Mouse (Mus musculus): ENCODE data around the gene Myl6b. TPM values are rescaled to one million over a fixed set of nuclear protein-coding genes. Genes with fewer than 3 reads are reported as not detected.
A peak's percentile ranks its signal among the peaks of the same experiment; 100 is the strongest.
"Not testable (repeated sequence)": the region's sequence is repeated elsewhere in the genome, so short reads cannot be mapped to it uniquely, and the experiment has no call there.

Myl6b gene
- total RNA-seq, 2 experiments from 2014 or later: 31.5 to 34.9 TPM

- no peak for DNase-seq (ENCODE audit: low spot score in 2 of 2)
These were observed 3.7 kb downstream of the Myl6b start for GRCm38 (mm10) chr10:128494667-128495245.

GRCm38 (mm10) chr10:128493695-128494666, 4.5 kb downstream of the Myl6b start, which contains the start of gene Myl6:
Myl6 (minus strand) TSS chr10:128494145.
- peak; percentile 97 to 98 for DNase-seq (ENCODE audit: low spot score in 2 of 2)

DNA sequence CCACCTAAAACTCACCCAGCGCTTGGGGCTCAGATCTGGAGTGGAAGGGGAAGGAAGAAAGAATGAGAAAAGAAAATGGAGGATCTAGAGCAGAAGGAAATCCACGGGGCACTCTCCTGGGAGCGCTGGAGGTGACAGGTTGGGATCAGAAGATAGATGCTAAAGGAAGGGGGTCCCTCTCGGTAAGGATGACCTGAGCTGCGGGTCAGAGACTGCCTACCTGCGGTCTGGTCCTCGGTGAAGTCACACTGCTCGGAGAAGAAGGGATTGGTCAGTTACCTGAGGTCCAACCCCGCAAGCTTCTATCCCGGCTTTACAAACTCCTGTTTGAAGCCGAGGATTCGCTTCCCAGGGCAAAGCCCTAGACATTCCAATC, 5.2 kb downstream of the Myl6b start:
- no peak for DNase-seq (ENCODE audit: low spot score in 2 of 2)

- DNase-seq (ENCODE audit: low spot score in 2 of 2): peak; percentile 56 to 58
These were observed 5.7 kb downstream of the Myl6b start for GRCm38 (mm10) chr10:128492633-128493311.

DNA sequence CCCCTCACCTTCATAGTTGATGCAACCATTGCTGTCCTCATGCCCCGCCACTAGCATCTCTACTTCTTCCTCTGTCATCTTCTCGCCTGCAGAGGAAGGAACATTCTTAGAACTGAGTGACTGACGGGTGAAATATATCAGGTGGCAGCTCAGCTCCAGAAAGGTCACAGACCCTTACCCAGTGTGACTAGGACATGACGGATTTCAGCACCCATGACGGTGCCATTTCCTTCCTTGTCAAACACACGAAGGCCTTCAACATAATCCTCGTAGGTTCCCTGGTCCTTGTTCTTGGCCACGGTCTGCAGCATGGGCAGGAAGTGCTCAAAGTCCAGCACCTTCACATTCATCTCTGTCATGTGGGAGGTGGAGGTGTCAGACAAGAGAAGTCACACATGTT, 6.4 kb downstream of the Myl6b start:
- not testable (repeated sequence) for DNase-seq (ENCODE audit: low spot score in 2 of 2)

- DNase-seq (ENCODE audit: low spot score in 2 of 2): no peak
These were observed 7.0 kb downstream of the Myl6b start for GRCm38 (mm10) chr10:128491495-128491894.

- no peak for DNase-seq (ENCODE audit: low spot score in 2 of 2)
These were observed 7.6 kb downstream of the Myl6b start for GRCm38 (mm10) chr10:128490912-128491311.

DNA sequence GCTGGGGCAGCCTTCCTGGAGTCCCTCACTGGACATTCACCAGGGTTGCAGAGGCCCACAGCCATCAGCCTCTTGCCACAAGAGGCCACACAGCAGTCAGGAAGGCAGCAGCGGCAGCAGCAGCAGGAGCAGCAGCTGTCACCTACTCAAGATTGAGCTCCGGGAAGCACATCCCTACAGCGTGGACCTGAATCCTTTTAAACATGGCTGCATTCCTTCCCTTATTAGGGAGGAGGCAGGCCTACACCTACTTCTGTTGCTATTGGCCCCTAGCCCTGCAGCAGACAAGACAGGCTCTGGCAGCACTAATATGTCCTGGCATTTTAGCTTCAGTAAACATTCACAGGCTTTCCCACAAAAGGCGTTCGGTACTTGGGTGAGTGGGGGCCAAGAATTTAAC, 8.3 kb downstream of the Myl6b start:
- no peak for DNase-seq (ENCODE audit: low spot score in 2 of 2)

- DNase-seq (ENCODE audit: low spot score in 2 of 2): no peak
These were observed 8.7 kb downstream of the Myl6b start for GRCm38 (mm10) chr10:128489785-128490184.

GRCm38 (mm10) chr10:128489380-128489779, 9.1 kb downstream of the Myl6b start:
- DNase-seq (ENCODE audit: low spot score in 2 of 2): no peak

GRCm38 (mm10) chr10:128488776-128489175, 9.7 kb downstream of the Myl6b start:
- DNase-seq (ENCODE audit: low spot score in 2 of 2): no peak

DNA sequence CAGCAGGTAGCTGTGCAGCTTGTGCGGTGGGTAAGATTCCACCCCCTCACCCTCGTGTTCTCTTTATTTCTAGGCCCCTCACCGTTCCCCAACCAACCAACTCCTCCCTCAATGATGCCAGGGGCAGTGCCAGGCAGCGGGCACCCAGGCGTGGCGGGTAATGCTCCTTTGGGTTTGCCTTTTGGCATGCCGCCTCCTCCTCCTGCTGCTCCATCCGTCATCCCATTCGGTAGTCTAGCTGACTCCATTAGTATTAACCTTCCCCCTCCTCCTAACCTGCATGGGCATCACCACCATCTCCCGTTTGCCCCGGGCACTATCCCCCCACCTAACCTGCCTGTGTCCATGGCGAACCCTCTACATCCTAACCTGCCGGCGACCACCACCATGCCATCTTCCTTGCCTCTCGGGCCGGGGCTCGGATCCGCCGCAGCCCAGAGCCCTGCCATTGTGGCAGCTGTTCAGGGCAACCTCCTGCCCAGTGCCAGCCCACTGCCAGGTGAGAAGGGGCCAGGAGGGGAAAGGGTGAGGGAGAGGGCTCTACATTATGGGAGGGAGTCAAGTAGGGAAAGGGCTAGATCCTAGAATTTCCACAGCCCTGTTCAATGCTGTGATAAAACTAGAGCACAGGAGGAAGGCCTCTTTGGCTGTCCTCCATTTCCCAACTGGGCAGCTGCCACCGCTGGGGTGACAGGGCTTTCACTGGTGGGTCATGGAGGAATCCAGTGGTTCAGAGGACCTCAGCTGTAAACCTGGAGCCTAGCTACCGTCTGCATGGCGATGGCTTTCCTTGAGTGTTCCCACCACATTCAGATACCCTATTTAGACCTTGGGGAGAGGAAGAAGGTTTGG, 10.4 kb downstream of the Myl6b start:
- DNase-seq (ENCODE audit: low spot score in 2 of 2): no peak

GRCm38 (mm10) chr10:128486370-128486769, 12.1 kb downstream of the Myl6b start:
- DNase-seq (ENCODE audit: low spot score in 2 of 2): no peak

DNA sequence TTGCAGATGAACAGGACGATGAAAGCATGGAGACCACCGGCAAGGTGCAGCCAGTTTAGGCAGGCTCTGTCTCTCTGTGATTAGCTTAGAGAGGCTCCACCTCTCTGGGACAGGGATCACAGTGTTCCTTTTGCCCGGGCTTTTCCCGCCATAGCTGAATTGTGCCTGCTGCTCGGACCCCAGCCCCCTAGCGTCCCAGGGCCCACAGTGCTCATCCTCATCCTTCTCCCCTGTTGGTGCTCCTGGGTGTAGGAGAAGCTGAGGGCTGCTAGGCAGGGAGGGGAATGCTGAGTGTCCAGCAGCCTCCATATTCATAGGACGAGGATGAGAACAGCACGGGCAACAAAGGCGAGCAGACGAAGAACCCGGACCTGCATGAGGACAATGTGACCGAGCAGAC, 24.1 kb downstream of the Myl6b start:
- DNase-seq (ENCODE audit: low spot score in 2 of 2): no peak

GRCm38 (mm10) chr10:128460270-128460630, 38.2 kb downstream of the Myl6b start:
- DNase-seq (ENCODE audit: low spot score in 2 of 2): no peak

DNA sequence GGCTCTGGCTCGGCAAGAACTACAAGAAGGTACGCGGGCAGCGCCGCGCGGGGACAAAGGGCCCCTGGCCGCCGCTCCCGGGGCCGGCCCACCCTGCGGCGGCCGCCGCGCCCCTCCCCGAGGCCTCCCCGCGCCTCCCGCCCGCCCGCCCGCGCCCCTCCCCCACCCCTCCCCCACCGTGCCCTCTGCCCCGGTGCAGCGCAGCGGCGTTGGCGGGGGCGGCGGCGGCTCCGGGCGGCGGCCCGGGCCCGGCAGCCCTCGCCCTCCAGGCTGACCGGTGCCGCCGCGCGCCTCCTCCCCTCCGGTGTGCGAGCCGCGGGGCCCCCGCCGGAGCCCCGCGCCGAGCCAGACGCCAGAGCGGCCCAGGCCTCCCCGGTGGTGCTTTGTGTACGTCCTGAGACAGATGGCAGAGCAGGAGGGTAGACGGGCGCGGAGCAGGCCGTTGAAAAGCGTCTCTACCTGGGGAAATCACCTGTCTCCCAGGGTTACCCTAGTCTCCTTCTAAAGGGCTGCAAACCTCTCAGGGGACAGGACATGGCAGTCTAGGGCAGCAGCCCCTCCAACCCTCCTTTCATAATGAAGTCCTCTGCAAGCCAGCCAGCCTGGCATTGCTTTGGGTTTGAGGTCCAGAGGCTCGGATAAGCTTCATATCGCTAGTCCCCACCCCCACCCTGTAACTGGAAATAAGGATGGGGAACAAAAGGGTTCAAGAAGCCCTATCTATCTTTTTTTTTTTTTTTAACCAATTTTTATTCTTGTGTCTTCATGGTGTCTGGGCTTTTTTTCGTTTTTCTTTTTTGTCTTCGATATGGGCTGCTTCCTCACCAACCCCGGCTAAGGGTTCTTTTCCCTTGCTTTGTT, 38.8 kb downstream of the Myl6b start:
- peak; percentile 15 to 34 for DNase-seq (ENCODE audit: low spot score in 2 of 2)

GRCm38 (mm10) chr10:128458719-128459408, 39.6 kb downstream of the Myl6b start, which contains the start of gene Smarcc2:
Smarcc2 (plus strand) TSS chr10:128459248.
- DNase-seq (ENCODE audit: low spot score in 2 of 2): peak; percentile 83 to 87

- DNase-seq (ENCODE audit: low spot score in 2 of 2): peak; percentile 93 to 96
These were observed 40.2 kb downstream of the Myl6b start for GRCm38 (mm10) chr10:128458348-128458718.

DNA sequence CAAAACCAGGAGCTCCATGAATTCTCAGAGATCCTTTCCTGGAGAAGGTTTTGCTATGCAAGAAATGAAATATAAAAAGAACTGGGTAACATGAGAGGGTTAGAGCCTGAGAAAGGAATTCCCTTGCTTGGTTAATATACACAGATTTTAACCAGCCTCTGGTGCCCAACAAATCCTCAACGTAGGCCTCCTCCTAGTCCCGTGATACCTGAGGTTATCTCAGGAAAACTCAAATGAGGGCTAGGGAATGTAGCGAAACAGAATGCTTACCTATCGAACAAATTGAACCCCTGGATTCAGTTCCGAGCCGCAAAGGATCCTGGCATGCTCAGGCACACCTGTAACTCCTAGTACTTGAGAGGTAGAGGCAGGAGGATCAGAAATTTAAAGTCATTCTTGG, 40.8 kb downstream of the Myl6b start:
- DNase-seq (ENCODE audit: low spot score in 2 of 2): no peak

All from left cerebral cortex, adult 18-20 months (tissue).